Mouse (Mus musculus) liver, adult 10 weeks (tissue): ENCODE data around the gene Lyz2. TPM values are rescaled to one million over a fixed set of nuclear protein-coding genes. Genes with fewer than 3 reads are reported as not detected.

Source experiments
- polyA plus RNA-seq: library from polyadenylated mRNA; stranded (reverse); fragments of 350-450 nt; fragmentation: Illumina TruSeq; extraction: RNeasy Lipid Tissue Mini Kit (QIAGEN cat#74804); gene quantifications from one replicate; pipeline ENCODE4 v1.2.3, GENCODE M21; 2014; ENCODE audit warnings: low read depth, low replicate concordance

Gene Lyz2
- 72.7 TPM for polyA plus RNA-seq

GRCm38 (mm10) chr10:117282049-117282448, at the start of gene Lyz2:
Gene Lyz2 (minus strand): TSS chr10:117282321.

GRCm38 (mm10) chr10:117292671-117293070, 10.6 kb upstream of the Lyz2 start, which contains the start of gene Lyz1:
Gene Lyz1 (minus strand): TSS chr10:117292868.

GRCm38 (mm10) chr10:117238603-117239002, 43.5 kb downstream of the Lyz2 start, which contains the start of gene 9530003J23Rik:
Gene 9530003J23Rik (minus strand): TSS chr10:117238703.

Other genes with a start within 250 kb of the Lyz2 start
- not detected for gene Lrrc10, start 237.0 kb downstream of the Lyz2 start, polyA plus RNA-seq
- gene Cct2, start 218.5 kb downstream of the Lyz2 start, polyA plus RNA-seq, result 92.6 TPM
- gene Frs2, start 133.8 kb downstream of the Lyz2 start, polyA plus RNA-seq, result 13.7 TPM
- 33.5 TPM for gene Yeats4, start 57.8 kb downstream of the Lyz2 start, polyA plus RNA-seq
- not detected for gene 9530003J23Rik, start 43.6 kb downstream of the Lyz2 start, polyA plus RNA-seq
- gene Lyz1, start 10.5 kb upstream of the Lyz2 start, polyA plus RNA-seq, result 0.74 TPM
- 36.2 TPM for gene Cpsf6, start 97.7 kb upstream of the Lyz2 start, polyA plus RNA-seq